Mouse (Mus musculus) CH12.LX (cell line): Measurements from ENCODE around the gene Tcirg1. TPM values are rescaled to one million over a fixed set of nuclear protein-coding genes. Genes with fewer than 3 reads are reported as not detected.
A peak's percentile ranks its signal among the peaks of the same experiment; 100 is the strongest.

Experiments used
- DNase-seq: peaks from one replicate; pipeline ENCODE4 v3.0.0-alpha.2; 2013; ENCODE audit errors: extremely low read depth
- H3K27ac ChIP-seq: 2 replicates; pipeline ENCODE4 v1.5.1; 2012; ENCODE audit warnings: low read depth, mild to moderate bottlenecking, control low read depth, moderate library complexity; ENCODE audit not compliant: insufficient read depth
- H3K27me3 ChIP-seq: replicated peaks from 2 replicates; pipeline ENCODE3; 2012; ENCODE audit warnings: inconsistent platforms
- H3K36me3 ChIP-seq, 2 experiments: replicated peaks in 1 of 2; 2 replicates each; pipeline versions ENCODE3 to v1.6.1; 2012; ENCODE audit warnings: inconsistent platforms in 1 of 2, low read length in 1 of 2, mild to moderate bottlenecking in 1 of 2, mixed read lengths in 1 of 2, moderate library complexity in 1 of 2; ENCODE audit not compliant: control insufficient read depth in 1 of 2, insufficient read depth in 1 of 2
- H3K4me1 ChIP-seq, 2 experiments: 2 replicates each; pipeline ENCODE4 v1.6.1; 2012; ENCODE audit warnings: inconsistent platforms in 1 of 2, moderate library complexity in 1 of 2; ENCODE audit not compliant: insufficient read depth in 2 of 2, control insufficient read depth in 1 of 2
- H3K4me2 ChIP-seq: 2 replicates; pipeline ENCODE4 v1.6.1; 2012; ENCODE audit warnings: low read depth, mild to moderate bottlenecking, control low read depth; ENCODE audit not compliant: poor library complexity, insufficient read depth, severe bottlenecking
- H3K4me3 ChIP-seq, 3 experiments: fragments of 150-350 bp in 1 of 3; sonication (generic) in 1 of 3; replicated peaks in 1 of 3; 2 replicates each; pipeline versions ENCODE3 to v1.5.1; 2011 to 2012; ENCODE audit warnings: low read depth in 2 of 3, low read length in 2 of 3, mild to moderate bottlenecking in 2 of 3, moderate library complexity in 2 of 3, control low read depth in 1 of 3, improper control_type of control experiment in 1 of 3, inconsistent platforms in 1 of 3, mixed read lengths in 1 of 3; ENCODE audit not compliant: poor library complexity in 1 of 3
- H3K79me2 ChIP-seq: replicated peaks from 2 replicates; pipeline ENCODE4 v1.6.1; 2012; ENCODE audit warnings: mild to moderate bottlenecking, moderate library complexity; ENCODE audit not compliant: control insufficient read depth, poor library complexity, insufficient read depth, severe bottlenecking; ENCODE audit errors: extremely low read depth
- H3K9ac ChIP-seq: 2 replicates; pipeline ENCODE4 v1.6.1; 2012; ENCODE audit warnings: low read depth, mild to moderate bottlenecking, control low read depth, moderate library complexity; ENCODE audit not compliant: insufficient read depth
- H3K9me3 ChIP-seq: replicated peaks from 2 replicates; pipeline ENCODE3; 2012; ENCODE audit warnings: low read length, inconsistent platforms, mixed read lengths
- CHD2 ChIP-seq: IDR thresholded peaks from 2 replicates; pipeline ENCODE4 v1.6.1; 2011; ENCODE audit warnings: low read length, improper control_type of control experiment
- E2F4 ChIP-seq: IDR thresholded peaks from 2 replicates; pipeline ENCODE4 v1.6.1; 2011; ENCODE audit warnings: low read depth, low read length, improper control_type of control experiment; ENCODE audit not compliant: insufficient replicate concordance
- ELF1 ChIP-seq: IDR thresholded peaks from 2 replicates; pipeline ENCODE4 v1.6.1; 2014; ENCODE audit warnings: low read depth, mild to moderate bottlenecking, inconsistent platforms, low read length, improper control_type of control experiment
- EP300 ChIP-seq: IDR thresholded peaks from 2 replicates; pipeline ENCODE4 v1.6.1; 2011; ENCODE audit warnings: low read length, improper control_type of control experiment
- ETS1 ChIP-seq: conservative IDR thresholded peaks from 2 replicates; pipeline ENCODE4 v1.6.1; 2012; ENCODE audit warnings: low read depth, mild to moderate bottlenecking, inconsistent platforms, low read length, improper control_type of control experiment, moderate library complexity
- GABPA ChIP-seq: IDR thresholded peaks from 2 replicates; pipeline ENCODE4 v1.6.1; 2012; ENCODE audit warnings: low read depth, low read length, improper control_type of control experiment, inconsistent platforms; ENCODE audit not compliant: insufficient replicate concordance
- IRF4 ChIP-seq: IDR thresholded peaks from 2 replicates; pipeline ENCODE4 v1.6.1; 2014; ENCODE audit warnings: low read depth, mild to moderate bottlenecking, inconsistent platforms, low read length, improper control_type of control experiment
- JUN ChIP-seq: IDR thresholded peaks from 2 replicates; pipeline ENCODE4 v1.6.1; 2011; ENCODE audit warnings: low read depth, mild to moderate bottlenecking, low read length, improper control_type of control experiment, moderate library complexity; ENCODE audit not compliant: insufficient read depth
- JUND ChIP-seq: conservative IDR thresholded peaks from 2 replicates; pipeline ENCODE4 v1.6.1; 2011; ENCODE audit warnings: low read depth, low read length, improper control_type of control experiment
- MEF2A ChIP-seq: IDR thresholded peaks from 2 replicates; pipeline ENCODE4 v1.6.1; 2014; ENCODE audit warnings: low read depth, mild to moderate bottlenecking, inconsistent platforms, low read length, improper control_type of control experiment, borderline replicate concordance
- POLR2AphosphoS2 ChIP-seq: IDR thresholded peaks from 2 replicates; pipeline ENCODE4 v1.6.1; 2011; ENCODE audit warnings: low read depth, low read length, improper control_type of control experiment
- SIN3A ChIP-seq: IDR thresholded peaks from 2 replicates; pipeline ENCODE4 v1.6.1; 2012; ENCODE audit warnings: low read length, improper control_type of control experiment, inconsistent platforms
- UBTF ChIP-seq: IDR thresholded peaks from 2 replicates; pipeline ENCODE4 v1.6.1; 2012; ENCODE audit warnings: low read depth, mild to moderate bottlenecking, inconsistent platforms, low read length, improper control_type of control experiment, moderate library complexity
- USF1 ChIP-seq: IDR thresholded peaks from 2 replicates; pipeline ENCODE4 v1.6.1; 2014; ENCODE audit warnings: low read depth, mild to moderate bottlenecking, inconsistent platforms, low read length, improper control_type of control experiment
- USF2 ChIP-seq: conservative IDR thresholded peaks from 2 replicates; pipeline ENCODE4 v1.6.1; 2011; ENCODE audit warnings: low read depth, low read length, improper control_type of control experiment
- ZKSCAN1 ChIP-seq: IDR thresholded peaks from 2 replicates; pipeline ENCODE4 v1.6.1; 2012; ENCODE audit warnings: low read depth, inconsistent platforms, low read length, improper control_type of control experiment, borderline replicate concordance
- dilution Hi-C: fragments of 300-500 bp; cut with MboI; formaldehyde crosslinking; loops from 2 replicates; pipeline ENCODE4 v1.14.3; 2020; ENCODE audit warnings: low sequenced_read_pairs; ENCODE audit not compliant: extremely low pct_unique_long_range_greater_than_20kb, extremely low pct_ligation_motif_present
- in situ Hi-C: fragments of 300-500 bp; cut with MboI; formaldehyde crosslinking; loops from 3 replicates; pipeline ENCODE4 v1.14.3; 2019; ENCODE audit warnings: low sequenced_read_pairs, low pct_ligation_motif_present, low pct_unique_long_range_greater_than_20kb, mixed read lengths
- polyA plus RNA-seq: library from polyadenylated mRNA; unstranded; fragments of >175 nt; gene quantifications from 2 replicates; pipeline ENCODE4 v1.2.1, GENCODE M21; 2012; ENCODE audit warnings: low read depth; ENCODE audit not compliant: insufficient read length
- total RNA-seq, 2 experiments: library from RNA; depleted of rRNA; stranded (reverse); fragments of 300-350 nt in 1 of 2; fragments of >200 nt in 1 of 2; gene quantifications; 2 replicates each; pipeline ENCODE4 v1.2.3; 2012 to 2014

Tcirg1 gene
- total and polyA plus RNA-seq, 3 experiments = 46.6 to 62.8 (median 48.5) TPM

DNA sequence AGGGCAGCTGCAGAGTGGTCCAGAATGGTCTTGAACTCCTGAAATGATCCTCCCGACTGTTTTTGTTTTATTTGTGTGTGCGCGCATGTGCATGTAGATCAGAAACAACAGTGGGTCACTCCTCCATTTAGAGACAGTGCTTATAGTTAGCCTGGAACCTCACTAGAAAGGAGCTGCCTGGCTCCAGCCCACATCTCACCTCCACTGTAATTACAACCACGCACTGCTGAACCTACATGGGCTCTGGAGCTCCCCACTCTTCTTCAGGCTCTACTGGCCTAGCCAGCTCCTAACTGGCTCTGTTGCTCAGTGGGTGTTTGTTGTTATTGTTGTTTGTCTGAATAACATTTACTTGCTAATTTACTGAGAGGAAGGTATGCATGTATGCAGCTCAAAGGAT, 7.3 kb downstream of the Tcirg1 start:
- H3K4me3 ChIP-seq = no peak overlapping the region
- peaks cover 70 to 87% of the 10 kb centered on the region in 2 experiments for H3K36me3 ChIP-seq
- H3K27me3 ChIP-seq = no peaks in the 10 kb centered on the region
- H3K4me1 ChIP-seq = peaks cover 11 to 44% of the 10 kb centered on the region in 2 experiments
- no peak overlapping the region for H3K27ac ChIP-seq
- no peak overlapping the region for H3K9ac ChIP-seq
- H3K79me2 ChIP-seq = no peaks in the 10 kb centered on the region; the same call in 1 of the 2 replicates
- no peak for DNase-seq
- TF ChIP-seq CHD2 (no peak), ELF1 (no peak), POLR2AphosphoS2 (no peak), MEF2A (no peak), GABPA (no peak), ETS1 (no peak)
- TF ChIP-seq, all 38 proteins: peak for 0
- H3K4me2 ChIP-seq = no peak overlapping the region
- no peaks in the 10 kb centered on the region for H3K9me3 ChIP-seq
- dilution Hi-C loops = no loop called here
- in situ Hi-C loops = no loop called here

DNA sequence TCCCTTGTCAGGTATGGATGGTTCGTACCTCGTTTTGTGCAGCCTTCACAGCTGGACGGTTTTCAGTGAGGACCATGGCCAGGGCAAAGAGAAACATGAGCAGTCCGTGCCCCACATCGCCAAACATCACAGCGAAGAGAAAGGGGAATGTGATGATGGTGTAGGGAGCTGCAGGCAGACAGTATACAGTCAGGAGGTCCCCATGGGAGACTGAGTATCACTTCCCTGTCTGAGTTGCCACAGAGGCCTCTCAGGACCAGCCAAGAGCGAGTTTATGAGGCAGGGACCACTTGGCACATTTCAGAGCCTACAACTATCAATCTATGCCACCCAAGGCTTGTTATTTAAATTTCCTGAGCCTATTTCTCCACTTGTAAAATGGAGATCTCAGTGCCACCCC, 8.0 kb downstream of the Tcirg1 start:
- in situ Hi-C loops (no loop called here), dilution Hi-C loops (no loop called here)
- Histone ChIP-seq H3K79me2 (no peaks in the 10 kb centered on the region), H3K4me3 (peak overlapping the region in 1 of 3 experiments; percentile 12), H3K9ac (no peak overlapping the region), H3K36me3 (peaks cover 71 to 87% of the 10 kb centered on the region in 2 experiments), H3K4me1 (peaks cover 11 to 41% of the 10 kb centered on the region in 2 experiments), H3K27me3 (no peaks in the 10 kb centered on the region), H3K27ac (no peak overlapping the region), H3K4me2 (no peak overlapping the region), H3K9me3 (no peaks in the 10 kb centered on the region)
- TF ChIP-seq UBTF (0 out of 2 replicates have a peak, but pooled peaks have one; percentile 21), USF1 (no peak), EP300 (peak; percentile 77), IRF4 (peak; percentile 87)
- DNase-seq = peak; percentile 60

DNA sequence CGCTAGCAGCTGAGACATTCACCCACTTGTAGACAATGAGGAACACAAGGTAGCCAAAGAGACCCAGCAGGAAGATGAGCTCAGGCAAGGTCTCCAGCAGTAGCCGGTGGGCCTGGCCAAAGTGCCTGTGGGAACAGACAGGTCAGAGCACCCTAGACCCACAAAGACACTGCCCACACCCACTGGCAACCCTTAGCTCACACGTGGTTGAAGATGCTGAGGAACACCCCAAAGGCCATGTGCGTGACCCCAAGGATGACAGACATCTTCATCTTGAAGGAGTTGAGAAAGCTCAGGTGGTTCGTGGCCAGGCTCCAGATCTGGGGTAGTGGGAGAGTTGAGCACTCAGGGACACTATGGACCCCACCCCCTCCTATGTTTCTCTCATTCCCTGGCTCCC, 9.4 kb downstream of the Tcirg1 start:
- H3K36me3 ChIP-seq = peaks cover 70 to 87% of the 10 kb centered on the region in 2 experiments
- H3K79me2 ChIP-seq = no peaks in the 10 kb centered on the region
- dilution Hi-C loops (no loop called here), in situ Hi-C loops (no loop called here)
- no peaks in the 10 kb centered on the region for H3K9me3 ChIP-seq
- H3K27me3 ChIP-seq = no peaks in the 10 kb centered on the region
- no peak overlapping the region for H3K27ac ChIP-seq
- DNase-seq = no peak
- H3K4me3 ChIP-seq = no peak overlapping the region
- H3K4me1 ChIP-seq = peaks cover 11 to 27% of the 10 kb centered on the region in 2 experiments
- TF ChIP-seq JUN = no peak
- TF ChIP-seq CHD2 = no peak
- TF ChIP-seq E2F4 = no peak
- TF ChIP-seq JUND = no peak
- TF ChIP-seq ZKSCAN1 = no peak
- TF ChIP-seq SIN3A = no peak
- no peak for TF ChIP-seq USF2
- TF ChIP-seq USF1 = no peak
- H3K4me2 ChIP-seq = no peak overlapping the region
- H3K9ac ChIP-seq = no peak overlapping the region
